Mouse (Mus musculus): Measurements from ENCODE around the gene Snx1. TPM values are rescaled to one million over a fixed set of nuclear protein-coding genes. Genes with fewer than 3 reads are reported as not detected.

The Snx1 gene
- polyA plus RNA-seq, 1 experiment: 76.7 TPM

GRCm38 (mm10) chr9:66042331-66042730 is 84.1 kb downstream of the Snx1 start:
- Histone ChIP-seq H3K4me3 (ENCODE audit: insufficient read depth, low read depth, low read length) (no peak overlapping the region), H3K27me3 (replicated peaks; ENCODE audit: control insufficient read depth, insufficient read depth, low read length) (no peaks in the 10 kb centered on the region), H3K27ac (ENCODE audit: insufficient read depth, low read depth, low read length) (no peak overlapping the region), H3K4me1 (ENCODE audit: control insufficient read depth, insufficient read depth, low read length) (no peaks in the 10 kb centered on the region), H3K36me3 (ENCODE audit: control insufficient read depth, insufficient read depth, low read length) (no peaks in the 10 kb centered on the region)
- WGBS: 71% methylated on average over 4 of the region's 4 CpGs
- DNase-seq: no peak
- TF ChIP-seq CTCF (conservative IDR thresholded peaks at IDR 0.05; ENCODE audit: insufficient read depth, insufficient read length, low read depth, low read length) (no peak), POLR2A (IDR thresholded peaks at IDR 0.05; ENCODE audit: low read depth, low read length) (no peak)

DNA sequence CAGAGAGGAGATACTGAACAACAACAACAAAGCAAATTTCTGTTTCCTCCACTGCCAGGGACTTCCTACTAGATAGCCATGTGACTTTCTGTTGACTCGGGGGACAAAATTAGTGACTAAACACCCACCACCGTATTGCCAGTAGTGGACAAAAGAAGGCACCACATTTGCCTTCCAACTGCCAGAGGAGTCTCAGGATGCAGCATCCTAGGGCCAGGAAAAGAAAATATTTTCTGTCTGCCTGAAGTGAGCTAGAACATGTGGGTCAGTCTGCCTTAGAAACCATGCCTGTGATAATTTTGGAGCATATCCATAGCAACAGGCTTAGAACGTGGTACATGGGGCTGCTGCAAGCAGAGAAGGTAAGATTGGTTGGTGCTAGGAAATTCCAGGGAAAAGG is 85.6 kb downstream of the Snx1 start:
- no peaks in the 10 kb centered on the region for H3K27me3 ChIP-seq (replicated peaks; ENCODE audit: control insufficient read depth, insufficient read depth, low read length)
- H3K36me3 ChIP-seq (ENCODE audit: control insufficient read depth, insufficient read depth, low read length): no peaks in the 10 kb centered on the region
- TF ChIP-seq POLR2A (IDR thresholded peaks at IDR 0.05; ENCODE audit: low read depth, low read length) (no peak), CTCF (conservative IDR thresholded peaks at IDR 0.05; ENCODE audit: insufficient read depth, insufficient read length, low read depth, low read length) (no peak)
- 85% methylated on average over 3 of the region's 3 CpGs for WGBS
- DNase-seq: no peak
- H3K4me1 ChIP-seq (ENCODE audit: control insufficient read depth, insufficient read depth, low read length): no peaks in the 10 kb centered on the region
- H3K4me3 ChIP-seq (ENCODE audit: insufficient read depth, low read depth, low read length): no peak overlapping the region
- no peak overlapping the region for H3K27ac ChIP-seq (ENCODE audit: insufficient read depth, low read depth, low read length)

DNA sequence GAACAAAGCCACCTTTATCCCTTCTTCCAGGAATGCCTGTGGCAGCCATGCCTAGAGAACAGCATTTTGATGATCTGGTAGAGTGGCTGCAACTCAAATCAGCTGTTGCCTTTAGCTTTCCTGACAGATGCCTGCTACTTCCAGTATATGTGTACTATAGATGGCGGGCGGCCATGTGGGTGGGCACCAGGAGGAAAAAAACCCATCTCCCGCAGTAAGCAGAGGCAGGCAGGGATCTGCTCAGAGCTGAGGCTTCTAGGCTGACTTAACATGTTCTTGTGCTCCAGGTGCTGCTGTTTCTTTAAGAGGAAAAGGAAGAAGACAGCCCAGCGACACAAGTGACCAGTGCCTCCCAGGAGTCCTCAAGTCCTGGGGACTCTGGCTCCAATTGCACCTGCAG is 87.1 kb downstream of the Snx1 start:
- Histone ChIP-seq H3K4me3 (ENCODE audit: insufficient read depth, low read depth, low read length) (no peak overlapping the region), H3K27me3 (replicated peaks; ENCODE audit: control insufficient read depth, insufficient read depth, low read length) (no peaks in the 10 kb centered on the region), H3K36me3 (ENCODE audit: control insufficient read depth, insufficient read depth, low read length) (no peaks in the 10 kb centered on the region; the same call in 1 of the 2 replicates), H3K27ac (ENCODE audit: insufficient read depth, low read depth, low read length) (no peak overlapping the region), H3K4me1 (ENCODE audit: control insufficient read depth, insufficient read depth, low read length) (no peaks in the 10 kb centered on the region)
- WGBS: 82% methylated on average over 4 of the region's 4 CpGs
- no peak for DNase-seq
- TF ChIP-seq POLR2A (IDR thresholded peaks at IDR 0.05; ENCODE audit: low read depth, low read length): no peak
- no peak for TF ChIP-seq CTCF (conservative IDR thresholded peaks at IDR 0.05; ENCODE audit: insufficient read depth, insufficient read length, low read depth, low read length)

- DNase-seq: no peak
- TF ChIP-seq CTCF (conservative IDR thresholded peaks at IDR 0.05; ENCODE audit: insufficient read depth, insufficient read length, low read depth, low read length) (no peak), POLR2A (IDR thresholded peaks at IDR 0.05; ENCODE audit: low read depth, low read length) (no peak)
- H3K27ac ChIP-seq (ENCODE audit: insufficient read depth, low read depth, low read length): no peak overlapping the region
- no peaks in the 10 kb centered on the region for H3K4me1 ChIP-seq (ENCODE audit: control insufficient read depth, insufficient read depth, low read length)
- H3K4me3 ChIP-seq (ENCODE audit: insufficient read depth, low read depth, low read length): no peak overlapping the region
- no peaks in the 10 kb centered on the region for H3K27me3 ChIP-seq (replicated peaks; ENCODE audit: control insufficient read depth, insufficient read depth, low read length)
- H3K36me3 ChIP-seq (ENCODE audit: control insufficient read depth, insufficient read depth, low read length): no peaks in the 10 kb centered on the region; the same call in 1 of the 2 replicates
- WGBS: 90% methylated on average over 4 of the region's 4 CpGs
Measured at GRCm38 (mm10) chr9:66038581-66038980, 87.8 kb downstream of the Snx1 start.

Other genes with a start within 250 kb of the Snx1 start
- 0.42 and 0.47 TPM in 2 replicates for gene Pclaf, start 236.3 kb downstream of the Snx1 start, polyA plus RNA-seq (2012; rRNA removed)
- 11.9 and 13.2 TPM in 2 replicates for gene Trip4, start 217.8 kb downstream of the Snx1 start, polyA plus RNA-seq (2012; rRNA removed)
- gene Csnk1g1, start 217.7 kb downstream of the Snx1 start, polyA plus RNA-seq (2012; rRNA removed): 4.0 and 4.3 TPM in 2 replicates
- 278 and 338 TPM in 2 replicates for gene Ppib, start 66.4 kb downstream of the Snx1 start, polyA plus RNA-seq (2012; rRNA removed)
- gene Snx22, start 56.9 kb downstream of the Snx1 start, polyA plus RNA-seq (2012; rRNA removed): 1.1 and 1.6 TPM in 2 replicates
- 23.3 and 39.9 TPM in 2 replicates for gene Ciao2a, start within 50 bp of the Snx1 start, polyA plus RNA-seq (2012; rRNA removed)
- 10.8 and 11.8 TPM in 2 replicates for gene Dapk2, start 31.6 kb upstream of the Snx1 start, polyA plus RNA-seq (2012; rRNA removed)
- gene Herc1, start 223.9 kb upstream of the Snx1 start, polyA plus RNA-seq (2012; rRNA removed): 12.0 TPM in 2 replicates

Data from kidney, adult 2 months (tissue).